Mouse (Mus musculus): ENCODE results near the gene Mc3r.

Mc3r gene

DNA sequence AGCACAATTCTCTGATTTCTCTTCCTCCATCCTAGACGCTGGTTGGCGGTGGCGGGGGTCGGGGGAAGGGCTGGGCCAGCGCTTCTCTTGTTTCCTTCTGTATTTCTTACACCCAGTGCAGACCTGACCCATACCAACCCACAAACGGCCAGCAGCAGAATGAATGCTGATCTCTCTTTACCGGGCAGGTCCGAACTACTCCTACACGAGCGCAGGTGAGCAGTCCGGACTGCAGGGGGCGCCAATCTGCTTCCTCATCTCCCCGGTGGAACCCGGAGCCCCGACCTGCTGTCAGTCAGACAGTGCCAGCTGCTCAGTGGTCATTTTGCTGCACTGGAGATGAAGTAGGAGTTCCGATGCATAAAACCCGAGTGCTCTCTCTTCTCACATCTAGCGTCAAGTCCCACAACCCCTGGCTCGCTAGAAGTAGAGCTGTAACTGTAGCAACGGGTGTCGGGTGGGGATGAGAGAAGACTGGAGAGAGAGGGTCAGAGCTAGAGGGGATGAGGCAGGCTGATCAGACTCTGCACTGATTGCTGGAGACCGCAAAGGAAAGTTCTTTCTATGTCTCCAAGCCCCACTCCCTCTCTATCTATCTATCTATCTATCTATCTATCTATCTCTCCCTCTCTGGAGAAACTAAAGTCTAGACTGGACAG, at the start of gene Mc3r:
Gene Mc3r (plus strand): TSS at position 387 of the 659 bp plus-strand sequence.
- peak; percentile 71 for DNase-seq (ENCODE audit: low spot score)

DNA sequence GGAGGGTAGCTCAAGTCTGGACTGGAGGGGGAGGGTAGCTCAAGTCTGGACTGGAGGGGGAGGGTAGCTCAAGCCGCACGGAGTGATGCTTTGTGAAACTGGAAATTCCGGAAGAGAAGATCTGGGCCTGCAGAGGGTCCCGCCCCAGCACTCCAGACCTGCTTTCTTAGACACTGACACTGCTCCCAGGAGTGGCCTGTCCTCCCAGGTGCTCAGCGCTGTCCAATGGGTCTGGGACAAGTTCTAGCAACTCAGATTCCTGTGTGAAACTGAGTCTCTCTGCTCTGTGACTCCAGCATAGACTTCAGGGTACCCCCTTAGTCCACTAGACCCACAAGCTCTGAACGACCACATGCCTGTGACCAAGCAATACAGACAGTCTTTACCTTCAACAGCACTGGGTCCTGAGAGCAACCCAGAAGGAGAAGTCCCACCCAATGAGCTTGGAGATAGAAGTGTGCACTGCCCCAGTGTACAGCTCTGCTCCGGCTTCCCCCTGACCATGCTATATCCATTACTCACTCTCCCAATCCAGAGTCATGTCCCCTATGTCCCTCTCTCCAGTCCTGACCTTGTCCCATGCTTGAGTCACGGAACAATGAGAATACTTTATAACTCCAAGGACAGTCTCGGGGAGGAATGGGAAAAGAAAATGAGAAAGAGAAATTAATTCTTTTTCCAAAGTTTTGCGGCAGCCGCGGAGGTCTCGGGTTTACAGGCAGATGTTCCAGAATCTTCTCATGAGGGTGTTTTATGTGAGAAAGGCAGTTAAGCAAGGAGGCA, 46.1 kb upstream of the Mc3r start:
- no peak for DNase-seq (ENCODE audit: low spot score)

DNA sequence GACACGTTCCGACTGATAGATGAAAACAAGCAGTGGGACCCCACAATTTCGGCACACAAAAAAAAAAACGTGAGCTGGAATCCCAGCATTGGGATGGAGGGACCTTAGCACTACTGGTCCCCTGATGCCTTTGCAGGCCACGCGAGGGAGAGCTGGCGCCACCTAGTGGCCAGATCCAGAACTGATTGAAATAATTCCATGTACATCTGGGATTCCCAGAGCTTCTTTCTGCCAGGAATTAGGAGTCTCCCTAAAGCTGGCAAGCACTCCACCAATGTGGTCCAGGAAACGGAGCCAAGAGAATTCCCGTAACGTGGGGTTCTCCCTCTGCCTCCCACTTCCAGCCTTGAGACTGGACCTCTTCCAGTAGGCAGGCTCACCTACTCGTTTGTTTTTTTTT, 41.3 kb upstream of the Mc3r start:
- peak; percentile 70 for DNase-seq (ENCODE audit: low spot score)

DNA sequence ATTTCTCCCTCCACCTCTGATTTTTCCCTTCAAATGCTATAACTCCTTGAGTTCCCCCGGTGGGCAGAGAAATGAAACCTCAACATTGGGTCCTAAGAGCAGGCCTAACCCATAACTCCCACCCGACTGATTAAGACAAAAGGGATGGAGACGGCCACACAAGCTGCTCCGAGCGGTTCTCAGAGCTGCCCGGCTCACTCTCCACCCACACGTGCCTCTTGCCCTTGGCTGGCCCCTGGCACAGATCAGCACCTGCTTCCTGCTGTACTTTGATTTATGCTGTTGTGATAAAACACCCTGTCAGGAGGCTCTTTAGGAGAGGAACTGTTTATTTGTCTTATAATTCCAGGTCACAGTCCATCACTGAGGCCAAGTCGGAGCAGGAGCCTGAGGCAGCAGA, 34.8 kb upstream of the Mc3r start:
- DNase-seq (ENCODE audit: low spot score): no peak

DNA sequence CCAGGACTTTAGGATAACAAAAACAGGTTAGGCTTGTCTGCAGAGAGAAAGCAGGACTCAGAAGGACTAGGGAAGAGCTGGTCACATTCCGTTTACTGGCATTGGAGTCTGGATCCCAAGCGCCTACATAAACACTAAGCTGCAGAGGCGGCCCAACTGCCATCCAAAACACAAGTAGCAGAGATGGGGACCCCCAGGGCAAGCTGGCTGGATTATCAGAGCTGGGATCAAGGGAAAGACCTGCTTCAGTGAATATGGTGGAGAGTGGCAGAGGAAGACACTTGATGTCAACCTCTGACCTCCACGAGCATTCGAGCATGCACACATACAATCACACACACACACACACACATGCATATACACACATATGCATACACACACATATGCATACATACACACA, 34.0 kb upstream of the Mc3r start:
- no peak for DNase-seq (ENCODE audit: low spot score)

DNA sequence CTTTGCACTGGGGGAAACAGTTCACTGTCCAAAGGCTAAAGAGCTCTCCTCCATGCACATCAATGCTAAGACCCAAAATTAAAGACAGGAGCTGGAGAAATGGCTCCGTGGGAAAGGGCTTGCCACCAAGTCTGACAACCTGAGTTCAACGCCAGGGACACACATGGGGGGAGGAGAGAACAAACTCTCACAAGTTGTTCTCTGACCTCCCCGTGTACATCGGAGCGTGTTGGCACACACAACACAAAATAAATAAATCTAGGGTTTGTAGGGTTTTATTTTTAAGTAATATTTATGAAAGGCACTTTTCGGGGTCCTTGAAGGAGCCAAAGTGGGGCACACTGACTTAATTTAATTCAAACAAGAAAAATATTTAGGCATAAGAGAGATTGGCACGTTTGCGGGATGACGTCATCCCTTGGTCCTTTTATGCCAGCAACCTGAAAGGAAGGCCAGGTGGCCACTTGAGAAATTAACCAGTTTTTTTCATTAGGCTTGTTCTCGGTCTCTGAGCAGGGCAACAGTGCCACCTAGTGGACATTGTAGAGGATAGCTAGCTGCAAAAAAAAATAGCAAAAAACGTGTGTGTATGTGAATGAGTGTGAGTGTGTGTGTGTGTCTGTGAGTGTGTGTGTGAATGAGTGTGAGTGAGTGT, 32.7 kb upstream of the Mc3r start:
- DNase-seq (ENCODE audit: low spot score): peak; percentile 87

DNA sequence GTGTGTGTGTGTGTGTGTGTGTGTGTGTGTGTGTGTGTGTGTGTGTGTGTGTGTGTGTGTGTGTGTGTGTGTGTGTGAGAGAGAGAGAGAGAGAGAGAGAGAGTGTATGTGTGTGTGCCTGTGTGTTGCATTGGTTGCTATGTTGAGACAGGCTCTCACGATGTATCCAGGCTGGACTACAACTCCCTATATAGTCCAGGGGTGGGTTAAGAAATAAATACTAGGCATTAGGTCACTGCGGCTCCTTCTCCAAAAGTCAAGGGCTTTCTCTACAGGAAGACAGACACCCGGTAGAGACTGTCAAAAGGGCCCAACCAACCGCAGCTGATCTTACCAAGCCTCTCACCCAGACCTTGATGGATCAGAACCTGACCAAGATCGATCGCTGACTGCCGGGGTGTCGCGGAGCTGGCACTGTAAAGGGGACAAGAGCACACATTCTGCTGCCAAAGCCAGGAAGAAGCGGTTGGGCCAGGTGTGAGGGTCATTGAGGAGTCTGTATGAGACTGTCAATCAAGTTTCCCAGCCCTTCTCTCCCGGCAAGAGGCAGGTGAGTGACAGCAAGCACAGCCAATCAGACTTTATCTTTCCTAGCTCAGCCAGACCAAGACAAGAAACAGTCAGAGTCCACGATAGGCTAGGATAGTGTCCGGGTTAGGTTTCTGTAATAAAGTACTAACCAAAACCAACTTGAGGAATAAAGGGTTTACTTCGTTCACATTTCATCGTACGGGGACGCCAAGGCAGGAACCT, 32.0 kb upstream of the Mc3r start:
- no peak for DNase-seq (ENCODE audit: low spot score)

DNA sequence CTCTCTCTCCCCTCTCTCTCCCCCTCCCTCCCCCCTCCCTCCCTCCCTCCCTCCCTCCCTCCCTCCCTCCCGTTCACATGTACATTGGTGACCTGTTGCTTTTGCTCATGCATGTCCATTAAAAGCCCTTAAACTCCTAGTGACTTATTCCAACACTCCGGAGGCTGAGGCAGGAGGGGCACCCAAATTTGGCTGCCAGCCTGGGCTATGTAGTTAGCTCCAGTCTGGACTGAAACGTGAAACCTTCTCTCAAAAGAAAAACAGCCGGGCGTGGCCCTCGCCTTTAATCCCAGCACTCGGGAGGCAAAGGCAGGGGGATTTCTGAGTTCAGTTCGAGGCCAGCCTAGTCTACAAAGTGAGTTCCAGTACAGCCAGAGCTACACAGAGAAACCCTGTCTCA, 30.4 kb upstream of the Mc3r start:
- no peak for DNase-seq (ENCODE audit: low spot score)

DNA sequence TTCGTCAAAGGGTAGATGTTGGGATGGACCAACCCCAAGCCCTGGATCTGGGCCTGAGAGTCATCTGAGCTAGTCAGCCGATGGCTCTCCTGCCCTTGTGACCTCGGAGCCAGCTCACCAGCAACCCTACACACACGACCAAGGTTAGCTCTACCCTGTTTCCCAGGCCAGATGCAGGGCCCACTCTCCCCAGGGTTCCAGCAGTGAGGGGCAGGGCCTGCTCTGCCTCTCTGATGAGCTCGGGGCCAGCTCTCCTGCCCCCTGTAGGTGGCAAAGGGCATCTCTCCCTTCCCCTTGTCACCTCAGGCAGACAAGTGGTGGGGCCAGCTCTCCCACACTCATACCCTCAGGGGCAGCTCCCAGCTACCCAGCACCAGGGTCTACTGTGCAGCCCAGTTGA, 29.1 kb upstream of the Mc3r start:
- DNase-seq (ENCODE audit: low spot score): no peak

DNA sequence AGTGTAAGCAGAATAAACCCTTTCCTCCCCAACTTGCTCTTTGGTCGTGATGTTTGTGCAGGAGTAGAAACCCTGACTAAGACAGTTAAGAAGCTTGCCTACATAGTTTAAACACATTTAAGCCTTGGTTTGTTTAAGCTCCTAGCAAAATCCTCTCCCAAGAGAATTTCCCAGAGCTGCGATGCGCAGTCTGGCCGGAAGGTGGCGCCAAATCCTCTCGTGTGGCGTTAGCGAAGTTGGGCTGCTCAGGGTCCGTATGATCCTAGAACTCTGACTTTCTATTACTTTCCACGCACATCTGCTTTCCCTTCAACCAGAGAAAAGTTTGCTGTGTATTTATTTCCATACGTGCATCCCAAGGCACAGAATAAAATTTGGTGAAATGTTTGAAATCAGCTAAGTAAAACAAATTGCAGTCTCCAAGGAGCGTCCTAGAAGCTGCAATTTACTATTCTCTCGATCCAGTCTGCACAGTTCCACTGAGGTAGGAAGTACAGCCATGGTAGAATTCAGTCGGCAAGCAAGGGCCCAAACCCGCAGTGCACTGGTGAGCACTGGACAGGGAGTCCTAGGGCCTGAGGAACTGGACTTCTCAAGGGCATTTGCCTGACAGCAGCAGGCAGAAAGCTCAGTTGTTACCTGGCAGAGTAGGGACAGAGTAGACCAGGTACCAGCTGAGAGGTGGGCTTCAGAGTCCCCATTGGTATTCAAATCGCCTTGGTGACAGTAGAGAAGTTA, 26.5 kb upstream of the Mc3r start:
- DNase-seq (ENCODE audit: low spot score): peak; percentile 69

DNA sequence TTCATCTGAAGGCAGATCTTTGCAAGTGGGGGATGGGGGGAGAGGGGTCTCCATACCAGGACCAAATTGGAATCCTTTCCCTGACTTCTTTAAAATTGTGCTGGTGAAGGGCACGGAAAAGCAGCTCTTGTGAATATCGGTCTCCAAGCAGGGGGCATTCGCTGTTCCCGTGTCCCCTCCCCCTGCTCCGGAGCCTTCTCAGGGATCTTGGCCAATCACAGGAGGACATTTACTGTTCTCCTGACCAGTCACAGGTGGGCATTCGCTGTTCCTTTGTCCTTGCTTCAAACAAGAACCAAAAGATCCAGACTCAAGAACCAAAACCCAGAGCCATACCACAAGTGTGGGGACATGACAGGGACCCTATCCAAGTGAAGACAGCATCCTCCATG, 25.9 kb upstream of the Mc3r start:
- DNase-seq (ENCODE audit: low spot score): no peak

DNA sequence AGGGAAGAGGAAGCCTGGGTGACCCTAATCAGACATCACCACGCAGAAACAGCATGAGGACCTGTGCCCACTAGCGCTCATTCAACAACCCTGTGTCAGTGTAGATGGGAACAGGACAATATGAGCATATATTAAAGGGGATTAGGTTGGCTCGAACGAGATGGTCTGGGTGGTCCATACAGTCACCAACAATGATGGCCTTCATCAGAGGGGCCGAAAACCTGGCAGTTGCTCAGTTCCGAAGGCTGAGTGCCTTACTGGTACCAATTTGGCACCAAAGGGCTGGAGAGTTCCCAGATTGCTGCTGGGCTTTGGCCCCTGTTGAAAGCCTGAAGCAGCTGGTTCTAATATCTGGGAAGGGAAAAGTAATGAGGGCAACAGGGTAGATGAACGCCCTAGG, 25.4 kb upstream of the Mc3r start:
- DNase-seq (ENCODE audit: low spot score): no peak

DNA sequence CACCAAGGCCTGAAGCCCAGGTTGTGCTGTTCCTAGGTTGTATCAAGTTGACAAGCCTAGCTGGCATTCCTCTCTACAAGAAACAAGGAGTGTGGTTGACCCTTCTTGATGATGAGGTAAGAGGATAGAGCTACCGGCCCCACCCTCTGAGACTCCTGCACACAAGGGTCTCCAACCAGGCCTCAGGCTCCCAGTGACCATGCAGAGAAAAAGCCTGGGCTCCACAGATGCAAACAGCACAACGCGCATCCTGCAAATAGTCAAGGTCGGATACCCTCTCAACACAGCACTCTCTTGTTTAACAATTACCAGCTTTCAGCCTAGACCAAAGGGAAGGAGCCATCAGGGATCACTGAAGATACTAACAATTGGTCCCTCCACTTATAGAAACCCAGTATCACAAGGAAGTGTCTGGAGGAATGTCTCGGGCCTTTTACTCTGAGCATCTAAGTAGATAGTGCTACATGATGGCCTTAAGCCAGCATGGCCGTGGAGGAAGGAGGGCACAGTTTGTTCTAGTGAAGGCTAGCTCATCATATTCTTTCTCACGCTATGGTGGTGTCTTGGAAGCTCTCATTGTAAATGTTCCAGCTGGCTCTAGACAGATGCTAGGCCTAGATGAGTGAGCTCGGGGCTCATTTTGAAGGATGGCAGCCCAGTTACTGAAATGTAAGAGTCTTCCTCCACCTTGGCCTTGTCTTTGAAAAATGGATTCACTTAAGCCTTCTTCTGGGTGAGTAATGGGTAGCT, 24.7 kb upstream of the Mc3r start:
- DNase-seq (ENCODE audit: low spot score): no peak

DNA sequence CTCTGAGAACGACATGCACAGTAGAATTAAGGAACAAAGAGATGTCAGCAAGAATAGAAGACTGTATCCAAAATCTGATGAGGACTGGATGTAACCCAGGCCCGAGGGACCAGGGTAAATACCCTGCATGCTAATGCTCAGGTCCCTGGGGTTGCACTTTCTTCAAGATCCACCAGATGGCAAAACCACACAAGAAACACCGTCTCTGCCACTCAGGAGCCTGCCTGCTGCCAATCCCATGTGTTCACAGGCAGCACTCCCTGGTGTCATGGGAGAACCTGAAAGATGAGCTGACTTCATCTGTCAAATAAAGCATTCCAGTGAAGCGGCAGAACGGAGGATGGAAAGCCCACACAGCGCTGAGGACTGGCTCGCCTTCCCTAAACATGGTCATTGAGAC, 21.3 kb upstream of the Mc3r start:
- peak; percentile 83 for DNase-seq (ENCODE audit: low spot score)

DNA sequence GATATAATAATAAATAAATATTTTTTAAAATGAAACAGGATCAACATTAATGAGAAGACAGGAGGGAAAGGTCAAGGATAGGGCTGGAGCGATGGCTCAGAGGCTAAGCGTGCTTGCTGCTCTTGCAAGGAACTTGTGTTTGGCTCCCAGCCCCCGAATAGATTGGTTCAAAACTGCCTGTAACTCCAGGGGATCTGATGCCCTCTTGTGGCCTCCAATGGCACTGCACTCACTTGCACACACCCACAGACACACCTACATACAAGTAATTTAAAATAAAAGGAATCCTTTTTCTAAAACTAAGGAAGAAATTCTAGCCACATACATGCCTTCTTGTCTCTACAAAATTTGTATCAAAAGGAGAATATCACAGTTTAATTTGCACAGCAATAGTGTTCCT, 20.5 kb upstream of the Mc3r start:
- no peak for DNase-seq (ENCODE audit: low spot score)

DNA sequence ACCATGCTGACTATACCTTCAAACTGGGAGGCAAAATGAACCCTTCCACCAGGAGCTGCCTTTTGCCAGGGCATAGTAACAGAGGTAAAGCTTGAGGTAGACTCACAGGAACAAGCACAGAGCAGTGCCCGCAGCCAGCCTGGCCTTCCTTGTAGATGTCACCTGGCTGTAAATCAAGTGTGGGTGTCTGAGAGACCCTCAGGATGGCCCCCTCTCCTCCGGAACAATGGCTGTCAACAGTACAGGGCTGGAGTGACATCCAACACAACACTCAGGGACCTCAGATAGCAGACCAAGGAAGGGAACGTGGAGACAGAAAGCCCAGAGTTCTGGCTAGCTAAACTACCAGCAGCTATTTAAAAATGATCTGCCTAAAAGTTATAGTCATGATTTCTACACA, 19.1 kb upstream of the Mc3r start:
- DNase-seq (ENCODE audit: low spot score): no peak

DNA sequence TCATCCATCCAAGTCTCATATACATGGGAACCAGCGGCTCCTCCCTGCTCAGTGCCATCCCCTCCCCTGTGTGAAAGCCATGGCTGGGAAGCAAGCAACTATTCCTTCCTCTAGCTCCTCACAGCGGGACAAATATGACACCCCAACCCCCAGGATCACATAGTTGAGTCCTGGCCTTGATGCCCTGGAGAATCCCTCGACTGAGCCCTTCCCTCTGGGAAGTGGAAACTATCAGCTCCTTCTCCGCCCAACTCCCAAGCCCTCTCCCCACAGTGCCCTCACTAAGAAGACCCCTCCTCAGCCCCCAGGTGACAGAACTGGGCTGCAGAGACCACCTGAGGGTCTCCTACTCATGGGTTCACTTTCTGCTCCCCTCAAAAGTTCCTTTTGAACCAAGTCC, 18.2 kb upstream of the Mc3r start:
- DNase-seq (ENCODE audit: low spot score): no peak

DNA sequence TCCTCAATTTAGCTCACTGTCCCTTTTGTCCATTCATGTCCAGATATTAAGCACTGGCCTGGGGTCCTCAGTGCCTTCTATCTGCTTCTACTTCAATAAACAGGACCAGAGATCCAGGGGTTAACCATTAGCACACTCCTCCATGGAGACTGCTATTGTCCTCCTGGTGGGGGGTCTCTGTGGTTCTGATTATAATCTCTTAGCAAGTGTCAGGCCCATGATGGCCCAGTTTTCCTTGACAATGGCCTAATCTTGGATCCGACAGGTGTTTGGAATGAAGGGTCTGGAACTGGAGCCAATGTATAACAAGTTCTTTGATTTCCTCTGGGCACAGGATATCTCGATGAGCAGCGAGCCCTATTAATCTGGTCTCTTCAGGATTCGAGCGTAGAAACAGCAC, 10.1 kb upstream of the Mc3r start:
- DNase-seq (ENCODE audit: low spot score): no peak

DNA sequence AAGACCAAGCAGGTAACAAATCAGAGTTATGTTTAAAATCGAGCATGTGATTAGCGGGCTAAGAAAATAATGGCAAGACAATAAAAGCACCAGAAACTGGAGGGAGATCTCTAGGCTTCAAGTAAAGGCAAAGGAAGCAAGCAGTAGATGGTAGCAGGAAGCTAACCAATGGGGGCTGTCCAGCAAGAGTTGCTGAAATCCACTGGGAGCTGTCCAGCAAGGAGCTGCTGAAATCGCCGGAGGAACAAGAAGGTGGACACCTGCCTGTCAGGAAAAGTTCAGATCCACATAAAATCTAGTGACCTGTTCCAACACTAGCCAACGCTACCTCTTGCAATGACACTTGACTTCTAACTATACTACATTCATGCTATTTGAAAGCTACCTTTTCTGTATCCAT, 7.3 kb upstream of the Mc3r start:
- DNase-seq (ENCODE audit: low spot score): no peak

DNA sequence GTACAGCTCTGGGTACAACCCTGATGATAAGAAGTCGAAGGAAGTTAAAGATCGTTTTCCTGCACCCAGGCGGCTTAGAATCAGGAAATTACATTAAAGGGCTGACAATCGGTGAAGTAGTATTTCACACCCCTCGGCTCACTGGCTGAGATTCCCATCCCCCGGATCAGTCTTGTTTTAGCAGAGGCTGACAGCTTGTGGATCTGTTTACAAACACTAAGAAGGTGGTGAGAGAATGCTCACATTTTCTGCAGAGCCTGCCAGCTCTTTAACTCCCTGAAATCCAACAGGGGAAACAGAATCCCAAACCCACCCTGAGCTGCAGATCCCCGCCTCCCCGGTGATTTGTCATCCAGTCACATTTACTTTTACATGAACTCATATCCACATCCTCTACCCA, 2.8 kb upstream of the Mc3r start:
- DNase-seq (ENCODE audit: low spot score): no peak

DNA sequence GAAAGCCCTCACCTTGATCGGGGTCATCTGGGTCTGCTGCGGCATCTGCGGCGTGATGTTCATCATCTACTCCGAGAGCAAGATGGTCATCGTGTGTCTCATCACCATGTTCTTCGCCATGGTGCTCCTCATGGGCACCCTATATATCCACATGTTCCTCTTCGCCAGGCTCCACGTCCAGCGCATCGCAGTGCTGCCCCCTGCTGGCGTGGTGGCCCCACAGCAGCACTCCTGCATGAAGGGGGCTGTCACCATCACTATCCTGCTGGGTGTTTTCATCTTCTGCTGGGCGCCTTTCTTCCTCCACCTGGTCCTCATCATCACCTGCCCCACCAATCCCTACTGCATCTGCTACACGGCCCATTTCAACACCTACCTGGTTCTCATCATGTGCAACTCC, 1.0 kb downstream of the Mc3r start:
- DNase-seq (ENCODE audit: low spot score): no peak

All from MN1 (cell line).